Mouse (Mus musculus): ENCODE results near the gene Tmcc3. TPM values are rescaled to one million over a fixed set of nuclear protein-coding genes. Genes with fewer than 3 reads are reported as not detected.

Gene Tmcc3
- total and polyA plus RNA-seq, 2 experiments from 2014 or later = 12.8 to 14.7 TPM

- 85% methylated on average over 4 of the region's 4 CpGs for WGBS
- H3K36me3 ChIP-seq (ENCODE audit: insufficient read depth, low read length) = no peaks in the 10 kb centered on the region
- H3K4me1 ChIP-seq (ENCODE audit: insufficient read depth, low read length) = peaks cover 6% of the 10 kb centered on the region; the same call in 1 of the 2 replicates
- 0 out of 2 replicates have a peak, but pooled peaks cover 3% of the 10 kb centered on the region for H3K9me3 ChIP-seq (ENCODE audit: low read length)
- DNase-seq (ENCODE audit: low spot score) (no peak), ATAC-seq (ENCODE audit: low FRiP score) (no peak)
- H3K9ac ChIP-seq (replicated peaks; ENCODE audit: low read length, poor library complexity, severe bottlenecking) = no peak overlapping the region
- no peak overlapping the region for H3K4me3 ChIP-seq (ENCODE audit: low read depth, low read length)
- no peaks in the 10 kb centered on the region for H3K27me3 ChIP-seq (ENCODE audit: insufficient read depth, low read length)
- no peak overlapping the region for H3K27ac ChIP-seq (ENCODE audit: low read depth, low read length)
- TF ChIP-seq CTCF (IDR thresholded peaks at IDR 0.05) = no peak
- no peak overlapping the region for H3K4me2 ChIP-seq (ENCODE audit: low read depth, low read length, poor library complexity, severe bottlenecking)
These were observed 228.5 kb downstream of the Tmcc3 start for GRCm38 (mm10) chr10:94540241-94540640.

GRCm38 (mm10) chr10:94543956-94544355 lies 232.2 kb downstream of the Tmcc3 start:
- Histone ChIP-seq H3K9ac (replicated peaks; ENCODE audit: low read length, poor library complexity, severe bottlenecking) (no peak overlapping the region), H3K4me1 (ENCODE audit: insufficient read depth, low read length) (peaks cover 10% of the 10 kb centered on the region; the same call in 1 of the 2 replicates), H3K27ac (ENCODE audit: low read depth, low read length) (no peak overlapping the region), H3K4me3 (ENCODE audit: low read depth, low read length) (no peak overlapping the region), H3K27me3 (ENCODE audit: insufficient read depth, low read length) (no peaks in the 10 kb centered on the region), H3K9me3 (ENCODE audit: low read length) (0 out of 2 replicates have a peak, but pooled peaks cover 3% of the 10 kb centered on the region), H3K4me2 (ENCODE audit: low read depth, low read length, poor library complexity, severe bottlenecking) (no peak overlapping the region), H3K36me3 (ENCODE audit: insufficient read depth, low read length) (no peaks in the 10 kb centered on the region)
- TF ChIP-seq CTCF (IDR thresholded peaks at IDR 0.05) = no peak
- no peak for ATAC-seq (ENCODE audit: low FRiP score)
- no peak for DNase-seq (ENCODE audit: low spot score)
- 48% methylated on average over 8 of the region's 8 CpGs for WGBS

- Histone ChIP-seq H3K4me1 (ENCODE audit: insufficient read depth, low read length) (peaks cover 10% of the 10 kb centered on the region; the same call in 1 of the 2 replicates), H3K27ac (ENCODE audit: low read depth, low read length) (0 out of 2 replicates have a peak overlapping the region, but pooled peaks have one; percentile 57), H3K36me3 (ENCODE audit: insufficient read depth, low read length) (no peaks in the 10 kb centered on the region), H3K9me3 (ENCODE audit: low read length) (0 out of 2 replicates have a peak, but pooled peaks cover 3% of the 10 kb centered on the region), H3K9ac (replicated peaks; ENCODE audit: low read length, poor library complexity, severe bottlenecking) (no peak overlapping the region), H3K4me3 (ENCODE audit: low read depth, low read length) (no peak overlapping the region), H3K4me2 (ENCODE audit: low read depth, low read length, poor library complexity, severe bottlenecking) (peak overlapping the region; percentile 30), H3K27me3 (ENCODE audit: insufficient read depth, low read length) (no peaks in the 10 kb centered on the region)
- DNase-seq (ENCODE audit: low spot score) = no peak
- 16% methylated on average over 8 of the region's 8 CpGs for WGBS
- TF ChIP-seq CTCF (IDR thresholded peaks at IDR 0.05) = no peak
- ATAC-seq (ENCODE audit: low FRiP score) = no peak
These were observed 233.1 kb downstream of the Tmcc3 start for GRCm38 (mm10) chr10:94544803-94545202.

GRCm38 (mm10) chr10:94545259-94546019 lies 233.7 kb downstream of the Tmcc3 start:
- 25% methylated on average over 21 of the region's 21 CpGs for WGBS
- H3K36me3 ChIP-seq (ENCODE audit: insufficient read depth, low read length) = no peaks in the 10 kb centered on the region
- DNase-seq (ENCODE audit: low spot score) = peak; percentile 46
- H3K9ac ChIP-seq (replicated peaks; ENCODE audit: low read length, poor library complexity, severe bottlenecking) = no peak overlapping the region
- H3K4me3 ChIP-seq (ENCODE audit: low read depth, low read length) = no peak overlapping the region
- peak overlapping the region; percentile 30 for H3K4me2 ChIP-seq (ENCODE audit: low read depth, low read length, poor library complexity, severe bottlenecking)
- H3K4me1 ChIP-seq (ENCODE audit: insufficient read depth, low read length) = peaks cover 10% of the 10 kb centered on the region; the same call in 1 of the 2 replicates
- H3K27me3 ChIP-seq (ENCODE audit: insufficient read depth, low read length) = no peaks in the 10 kb centered on the region
- ATAC-seq (ENCODE audit: low FRiP score) = 0 out of 2 replicates have a peak, but pooled peaks have one; percentile 48
- H3K9me3 ChIP-seq (ENCODE audit: low read length) = 0 out of 2 replicates have a peak, but pooled peaks cover 3% of the 10 kb centered on the region
- 0 out of 2 replicates have a peak, but pooled peaks have one; percentile 14 for TF ChIP-seq CTCF (IDR thresholded peaks at IDR 0.05)
- H3K27ac ChIP-seq (ENCODE audit: low read depth, low read length) = 0 out of 2 replicates have a peak overlapping the region, but pooled peaks have one; percentile 57

GRCm38 (mm10) chr10:94546617-94547016 lies 234.9 kb downstream of the Tmcc3 start:
- 78% methylated on average over 6 of the region's 6 CpGs for WGBS
- Histone ChIP-seq H3K4me2 (ENCODE audit: low read depth, low read length, poor library complexity, severe bottlenecking) (no peak overlapping the region), H3K27ac (ENCODE audit: low read depth, low read length) (no peak overlapping the region), H3K9ac (replicated peaks; ENCODE audit: low read length, poor library complexity, severe bottlenecking) (no peak overlapping the region), H3K4me3 (ENCODE audit: low read depth, low read length) (no peak overlapping the region), H3K27me3 (ENCODE audit: insufficient read depth, low read length) (no peaks in the 10 kb centered on the region), H3K36me3 (ENCODE audit: insufficient read depth, low read length) (no peaks in the 10 kb centered on the region), H3K4me1 (ENCODE audit: insufficient read depth, low read length) (peaks cover 10% of the 10 kb centered on the region; the same call in 1 of the 2 replicates), H3K9me3 (ENCODE audit: low read length) (no peaks in the 10 kb centered on the region)
- no peak for ATAC-seq (ENCODE audit: low FRiP score)
- no peak for DNase-seq (ENCODE audit: low spot score)
- no peak for TF ChIP-seq CTCF (IDR thresholded peaks at IDR 0.05)
